Mouse (Mus musculus) gastrocnemius, postnatal 10 days (tissue): ENCODE data around the gene Prss41. TPM values are rescaled to one million over a fixed set of nuclear protein-coding genes. Genes with fewer than 3 reads are reported as not detected.
"Not testable (repeated sequence)": the region's sequence is repeated elsewhere in the genome, so short reads cannot be mapped to it uniquely, and the experiment has no call there.

ENCODE experiments used
- DNase-seq: peaks from one replicate; pipeline ENCODE4 v3.0.0; 2021; ENCODE audit warnings: mixed read lengths
- long read RNA-seq, 2 experiments: library from polyadenylated mRNA; stranded (forward); transcript quantifications; one replicate each; pipeline ENCODE4 v2.0.0; 2021
- total RNA-seq, 2 experiments: library from RNA; stranded (reverse); gene quantifications; 2 replicates each; pipeline ENCODE4 v1.2.3; 2021

Prss41 gene
- not detected for total RNA-seq
- long read RNA-seq, experiment 1 = 0 reads
- long read RNA-seq, experiment 2 = 0 reads

- peak; percentile 68 for DNase-seq
These were observed at the start of gene Prss41, which contains the start of gene Prss32 for GRCm38 (mm10) chr17:23843812-23844273. TSS of gene Prss41 (minus strand) at chr17:23844172. TSS of gene Prss32 (plus strand) at chr17:23843855.

GRCm38 (mm10) chr17:23880576-23880975 is 36.6 kb upstream of the Prss41 start, which contains the start of the genes Dcpp1 and Dcpp2:
TSS of gene Dcpp1 (plus strand) at chr17:23880876.
TSS of gene Dcpp2 (plus strand) at chr17:23880880.
- not testable (repeated sequence) for DNase-seq

- no peak for DNase-seq
These were observed 33.2 kb upstream of the Prss41 start for GRCm38 (mm10) chr17:23877166-23877565.

- DNase-seq = no peak
These were observed 32.8 kb upstream of the Prss41 start for GRCm38 (mm10) chr17:23876741-23877140.

- DNase-seq = peak; percentile 59
These were observed 30.2 kb upstream of the Prss41 start for GRCm38 (mm10) chr17:23873884-23874856.

GRCm38 (mm10) chr17:23868513-23868912 is 24.5 kb upstream of the Prss41 start:
- DNase-seq = no peak

GRCm38 (mm10) chr17:23867756-23868155 is 23.8 kb upstream of the Prss41 start, which contains the start of gene Prss21:
TSS of gene Prss21 (plus strand) at chr17:23868056.
- no peak for DNase-seq

- no peak for DNase-seq
These were observed 19.0 kb upstream of the Prss41 start for GRCm38 (mm10) chr17:23862926-23863325.

- no peak for DNase-seq
These were observed 13.9 kb upstream of the Prss41 start for GRCm38 (mm10) chr17:23857913-23858312.

GRCm38 (mm10) chr17:23857193-23857592 is 13.2 kb upstream of the Prss41 start:
- DNase-seq = no peak

GRCm38 (mm10) chr17:23854229-23854765 is 10.3 kb upstream of the Prss41 start:
- DNase-seq = no peak

- DNase-seq = peak; percentile 67
These were observed 9.3 kb upstream of the Prss41 start for GRCm38 (mm10) chr17:23853292-23853691.

- peak; percentile 72 for DNase-seq
These were observed 7.1 kb upstream of the Prss41 start for GRCm38 (mm10) chr17:23850853-23851749.

GRCm38 (mm10) chr17:23850028-23850427 is 6.1 kb upstream of the Prss41 start:
- no peak for DNase-seq

- no peak for DNase-seq
These were observed 696 bp downstream of the Prss41 start for GRCm38 (mm10) chr17:23843141-23843811.

GRCm38 (mm10) chr17:23841145-23841544 is 2.8 kb downstream of the Prss41 start:
- DNase-seq = peak; percentile 61

- DNase-seq = no peak
These were observed 7.9 kb downstream of the Prss41 start, which contains the start of gene Prss33 for GRCm38 (mm10) chr17:23836006-23836575. TSS of gene Prss33 (minus strand) at chr17:23836056.

GRCm38 (mm10) chr17:23831201-23831600 is 12.8 kb downstream of the Prss41 start:
- DNase-seq = no peak

- peak; percentile 81 for DNase-seq
These were observed 14.8 kb downstream of the Prss41 start, which contains the start of gene Elob for GRCm38 (mm10) chr17:23829064-23829619. TSS of gene Elob (minus strand) at chr17:23829136.

GRCm38 (mm10) chr17:23828271-23829001 is 15.5 kb downstream of the Prss41 start:
- peak; percentile 47 for DNase-seq
